Mouse (Mus musculus) lung, postnatal 0 days (tissue): ENCODE results near the gene Tprkb.

ENCODE experiments used
- CTCF ChIP-seq: IDR thresholded peaks from 2 replicates; pipeline ENCODE4 v1.5.1; 2016; ENCODE audit warnings: antibody characterized with exemption, mild to moderate bottlenecking
- EP300 ChIP-seq: IDR thresholded peaks from 2 replicates; pipeline ENCODE4 v1.6.1; 2016; ENCODE audit warnings: antibody characterized with exemption, mild to moderate bottlenecking, control low read depth

GRCm38 (mm10) chr6:85974941-85975617 lies 63.4 kb downstream of the Tprkb start:
- TF ChIP-seq CTCF (no peak), EP300 (no peak)
